Comparison of ENCODE assay signal across 29 mouse cellular contexts in genomic region chr2:38280376-38280775, GRCm38 (mm10). TPM values are rescaled to one million over a fixed set of nuclear protein-coding genes. Genes with fewer than 3 reads are reported as not detected.
A peak's percentile ranks its signal among the peaks of the same experiment; 100 is the strongest.
DNase-seq lines count a peak whose midpoint lies in the region; ATAC-seq and TF ChIP-seq lines count a peak whose summit lies in the region.
"Had no signal": no experiment of that assay in that cellular context is flagged by ENCODE, and none has a peak within 500 bp of the region (broad histone marks: within the 10 kb centered on the region; RNA-seq: fewer than 3 reads in every experiment).

No protein-coding gene starts in this region.

- no peaks in the 10 kb centered on the region for H3K36me3 ChIP-seq in kidney, adult 2 months (ENCODE audit: control insufficient read depth, insufficient read depth, low read length)
- H3K36me3 ChIP-seq in liver, adult 2 months (ENCODE audit: control insufficient read depth, insufficient read depth, low read length): no peaks in the 10 kb centered on the region
- no peaks in the 10 kb centered on the region for H3K36me3 ChIP-seq in liver, postnatal 0 days (replicated peaks; ENCODE audit: insufficient read depth, low read length)
- H3K36me3 ChIP-seq: embryonic facial prominence, embryonic 13.5 days; embryonic facial prominence, embryonic 15.5 days; forebrain, embryonic 10.5 days; forebrain, embryonic 12.5 days had no signal

- no peak for ATAC-seq in liver, postnatal 0 days
- ATAC-seq: activated CD4-positive, CD25-positive, alpha-beta regulatory T cell, adult 4 months; forebrain, embryonic 14.5 days; forebrain, embryonic 16.5 days; Patski had no signal

- no peak for TF ChIP-seq CTCF in kidney, adult 2 months (conservative IDR thresholded peaks at IDR 0.05; ENCODE audit: insufficient read depth, insufficient read length, low read depth, low read length)
- no peak for TF ChIP-seq CTCF in liver, adult 2 months (IDR thresholded peaks at IDR 0.05; ENCODE audit: low read depth, low read length)
- TF ChIP-seq CTCF in liver, postnatal 0 days (IDR thresholded peaks at IDR 0.05; ENCODE audit: low read depth): no peak

- no peaks in the 10 kb centered on the region for H3K9me3 ChIP-seq in liver, postnatal 0 days (ENCODE audit: low read length)
- H3K9me3 ChIP-seq: embryonic facial prominence, embryonic 13.5 days; embryonic facial prominence, embryonic 15.5 days; forebrain, embryonic 10.5 days; forebrain, embryonic 12.5 days; G1E had no signal

- H3K4me3 ChIP-seq in kidney, adult 2 months (ENCODE audit: insufficient read depth, low read depth, low read length): no peak overlapping the region
- H3K4me3 ChIP-seq in liver, adult 2 months (ENCODE audit: insufficient read depth, low read depth, low read length): no peak overlapping the region
- H3K4me3 ChIP-seq in liver, postnatal 0 days (ENCODE audit: low read depth, low read length): no peak overlapping the region
- H3K4me3 ChIP-seq: embryonic facial prominence, embryonic 13.5 days; embryonic facial prominence, embryonic 15.5 days; erythroblast, embryonic 14.5 days; forebrain, embryonic 10.5 days; forebrain, embryonic 12.5 days had no signal

- no peak for TF ChIP-seq EP300 in liver, postnatal 0 days (IDR thresholded peaks at IDR 0.05; ENCODE audit: low read depth)

- no peaks in the 10 kb centered on the region for H3K27me3 ChIP-seq in kidney, adult 2 months (replicated peaks; ENCODE audit: control insufficient read depth, insufficient read depth, low read length)
- no peaks in the 10 kb centered on the region for H3K27me3 ChIP-seq in liver, adult 2 months (ENCODE audit: control insufficient read depth, insufficient read depth, low read length)
- no peaks in the 10 kb centered on the region for H3K27me3 ChIP-seq in liver, postnatal 0 days (ENCODE audit: insufficient read depth, low read length)
- H3K27me3 ChIP-seq: CH12.LX; embryonic facial prominence, embryonic 13.5 days; embryonic facial prominence, embryonic 15.5 days; forebrain, embryonic 12.5 days; Patski had no signal

- H3K4me2 ChIP-seq in liver, postnatal 0 days (ENCODE audit: low read depth, low read length): no peak overlapping the region
- H3K4me2 ChIP-seq: embryonic facial prominence, embryonic 13.5 days; embryonic facial prominence, embryonic 15.5 days; forebrain, embryonic 12.5 days had no signal

- no peak for TF ChIP-seq POLR2A in kidney, adult 2 months (IDR thresholded peaks at IDR 0.05; ENCODE audit: low read depth, low read length)
- no peak for TF ChIP-seq POLR2A in liver, adult 2 months (IDR thresholded peaks at IDR 0.05; ENCODE audit: extremely low read depth, insufficient read depth, low read length)

- H3K79me2 ChIP-seq in liver, adult 2 months (ENCODE audit: control insufficient read depth, insufficient read depth, low read length): peaks cover 16% of the 10 kb centered on the region; the same call in 1 of the 2 replicates

- H3K27ac ChIP-seq in kidney, adult 2 months (ENCODE audit: insufficient read depth, low read depth, low read length): peak overlapping the region; percentile 76; the same call in 1 of the 2 replicates
- H3K27ac ChIP-seq in liver, adult 2 months (replicated peaks; ENCODE audit: insufficient read depth, low read depth, low read length): no peak overlapping the region
- H3K27ac ChIP-seq in liver, postnatal 0 days (ENCODE audit: low read depth): no peak overlapping the region
- H3K27ac ChIP-seq: embryonic facial prominence, embryonic 13.5 days; embryonic facial prominence, embryonic 15.5 days; forebrain, embryonic 10.5 days; forebrain, embryonic 12.5 days had no signal

- no peak overlapping the region for H3K9ac ChIP-seq in liver, adult 2 months (ENCODE audit: low read depth, low read length)
- no peak overlapping the region for H3K9ac ChIP-seq in liver, postnatal 0 days (replicated peaks)
- H3K9ac ChIP-seq: embryonic facial prominence, embryonic 13.5 days; embryonic facial prominence, embryonic 15.5 days; forebrain, embryonic 12.5 days had no signal

- H3K4me1 ChIP-seq in kidney, adult 2 months (ENCODE audit: control insufficient read depth, insufficient read depth, low read length): peaks cover 11% of the 10 kb centered on the region
- H3K4me1 ChIP-seq in liver, adult 2 months (ENCODE audit: control insufficient read depth, insufficient read depth, low read length): peaks cover 11% of the 10 kb centered on the region; the same call in 1 of the 2 replicates
- H3K4me1 ChIP-seq in liver, postnatal 0 days (ENCODE audit: insufficient read depth): peaks cover 6% of the 10 kb centered on the region
- H3K4me1 ChIP-seq: embryonic facial prominence, embryonic 13.5 days had no signal

- peak; percentile 68 for DNase-seq in kidney, adult 2 months
- no peak for DNase-seq in kidney, postnatal 4 days
- DNase-seq in liver, adult 2 months (ENCODE audit: extremely low read depth, low read depth, low spot score): peak; percentile 55
- DNase-seq in liver, postnatal 0 days: no peak
- no peak for DNase-seq in lung, postnatal 25 days (ENCODE audit: low spot score)
- DNase-seq: adrenal gland, adult 2 months; adrenal gland, postnatal 10 days; adrenal gland, postnatal 25 days; B cell, adult 2 months; cerebellum, adult 11 months; cerebellum, adult 18-20 months; cerebellum, adult 8-10 months; cerebellum, adult 9-11 months; cerebellum, postnatal 14 days; cerebellum, postnatal 36 days; embryo, embryonic 11 days had no signal

RNA-seq across cellular contexts. Expression of gene Dennd1a, which starts 6.8 kb away (rescaled TPM):
- polyA plus RNA-seq in kidney, adult 2 months (2012; rRNA removed): 36.2 and 37.7 TPM in 2 replicates
- total RNA-seq in liver, adult 2 months (2014; rRNA removed): 14.5 and 15.2 TPM in 2 replicates
- polyA plus RNA-seq in liver, adult 2 months (2012; rRNA removed): 11.2 and 13.0 TPM in 2 replicates
- 3.6 and 3.8 TPM in 2 replicates for polyA plus RNA-seq in liver, postnatal 0 days (2015; fragmentation: Nextera tagmentation; extraction: Ambion mirVana)

RNA-seq across cellular contexts. Expression of gene Lhx2, which starts 58.7 kb away (rescaled TPM):
- polyA plus RNA-seq in kidney, adult 2 months (2012; rRNA removed): 0.08 and 0.10 TPM in 2 replicates
- 1.3 and 3.6 TPM in 2 replicates for total RNA-seq in liver, adult 2 months (2014; rRNA removed)
- 4.6 and 5.4 TPM in 2 replicates for polyA plus RNA-seq in liver, adult 2 months (2012; rRNA removed)
- polyA plus RNA-seq in liver, postnatal 0 days (2015; fragmentation: Nextera tagmentation; extraction: Ambion mirVana): 1.7 and 2.8 TPM in 2 replicates
- total RNA-seq: adrenal gland, adult 2 months; adrenal gland, postnatal 25 days; common myeloid progenitor, adult 5-6 weeks had no signal
- polyA plus RNA-seq: activated CD4-positive, CD25-positive, alpha-beta regulatory T cell, adult 4 months; adrenal gland, adult 2 months; CD4-positive, CD25-positive, alpha-beta regulatory T cell, adult 4 months had no signal

Comparison
In these comparisons a context has a peak if more than half of its experiments do, and no peak if none do; other contexts are left out.
1. DNase-seq: peak in kidney, adult 2 months (single experiment) and liver, adult 2 months (single experiment); none in kidney, postnatal 4 days (0 of 2), liver, postnatal 0 days (single experiment) and lung, postnatal 25 days (single experiment).